Mouse (Mus musculus): ENCODE measurements around the gene Ttc39b.

The Ttc39b gene

DNA sequence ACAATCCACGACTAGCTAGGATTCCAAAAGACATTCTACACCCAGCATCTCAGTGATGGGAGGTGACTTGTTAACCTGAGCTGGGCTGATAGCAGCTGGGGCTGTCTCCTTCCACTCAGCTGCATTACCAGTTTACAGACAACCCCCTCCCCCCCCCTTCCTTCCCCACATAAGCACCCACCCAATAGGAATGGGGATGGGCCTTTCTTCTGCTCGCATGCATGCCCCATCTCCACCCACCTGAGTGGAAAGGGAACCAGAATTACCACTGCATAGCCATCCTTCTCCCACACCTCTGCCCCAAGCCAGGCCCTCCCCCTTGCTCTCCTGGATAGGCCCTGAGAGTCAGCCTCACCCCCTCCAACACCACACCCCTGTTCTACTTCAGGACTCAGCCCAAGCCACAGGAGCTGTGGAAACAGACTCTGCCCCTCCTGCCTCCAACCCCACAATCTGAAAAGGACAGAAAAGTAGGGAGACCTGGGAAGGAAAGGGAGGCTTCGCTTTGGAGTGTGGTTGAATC is 6.2 kb downstream of the Ttc39b start:
- no peak for DNase-seq (ENCODE audit: low spot score)

DNA sequence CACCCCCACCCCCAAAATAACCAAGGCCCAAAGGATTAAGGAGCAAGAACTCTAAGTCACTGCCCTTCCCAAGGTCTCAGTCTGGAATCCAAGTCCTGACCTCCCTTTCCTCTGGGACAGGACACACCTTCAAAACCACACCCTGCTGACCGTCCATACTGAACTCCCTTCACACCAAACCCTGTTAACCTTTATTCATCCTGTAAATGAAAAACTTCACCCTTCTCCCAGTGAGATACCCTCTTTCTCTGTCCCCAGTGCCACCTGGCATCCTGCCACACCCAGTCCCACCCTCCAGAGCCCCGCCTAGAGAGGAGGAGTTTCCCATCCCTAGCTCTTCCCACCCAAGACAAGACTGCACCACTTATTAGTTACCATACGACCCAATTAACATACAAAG is 7.3 kb downstream of the Ttc39b start:
- no peak for DNase-seq (ENCODE audit: low spot score)

GRCm38 (mm10) chr4:83315930-83316329 is 8.1 kb downstream of the Ttc39b start:
- no peak for DNase-seq (ENCODE audit: low spot score)

- no peak for DNase-seq (ENCODE audit: low spot score)
Measured at GRCm38 (mm10) chr4:83314922-83315881, 8.9 kb downstream of the Ttc39b start.

GRCm38 (mm10) chr4:83314261-83314793 is 9.7 kb downstream of the Ttc39b start:
- DNase-seq (ENCODE audit: low spot score), result no peak

GRCm38 (mm10) chr4:83312336-83312735 is 11.7 kb downstream of the Ttc39b start:
- no peak for DNase-seq (ENCODE audit: low spot score)

GRCm38 (mm10) chr4:83311481-83311880 is 12.6 kb downstream of the Ttc39b start:
- no peak for DNase-seq (ENCODE audit: low spot score)

DNA sequence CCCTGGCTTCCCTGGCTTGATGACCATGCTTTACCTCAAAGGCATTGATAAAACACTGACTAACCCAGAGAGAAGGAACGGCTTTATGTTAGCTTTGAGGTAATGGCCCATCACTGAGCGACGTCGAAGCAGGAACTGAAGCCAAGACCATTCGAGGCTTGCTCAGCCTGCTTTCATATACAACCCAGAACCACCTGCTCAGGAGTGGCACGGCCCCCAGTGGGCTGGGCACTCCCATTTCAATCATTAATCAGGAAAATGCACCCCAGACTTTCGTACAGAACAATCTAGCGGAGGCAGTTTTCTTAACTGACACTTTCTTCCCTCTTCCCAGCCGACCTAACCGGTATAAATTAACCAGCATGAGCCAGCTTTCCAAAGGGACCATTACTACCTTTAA is 13.1 kb downstream of the Ttc39b start:
- no peak for DNase-seq (ENCODE audit: low spot score)

DNA sequence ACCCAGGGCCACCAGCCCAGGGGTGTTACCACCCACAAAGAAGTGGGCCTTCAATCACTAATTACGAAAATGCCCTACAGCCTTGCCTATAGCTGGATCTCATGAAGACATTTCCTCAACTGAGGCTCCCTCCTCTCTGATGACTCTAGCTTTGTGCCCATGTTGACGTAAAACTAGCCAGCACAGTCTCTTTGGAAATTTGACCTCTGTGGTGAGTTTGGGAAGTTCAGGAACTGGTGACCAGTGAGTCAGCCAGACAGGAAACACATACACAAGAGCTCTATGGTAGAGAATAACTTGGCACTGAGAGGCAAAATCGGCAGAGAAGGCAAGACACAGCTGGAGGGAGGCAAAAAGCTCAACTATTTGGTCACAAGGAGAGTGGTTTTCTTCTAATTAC is 15.1 kb downstream of the Ttc39b start:
- no peak for DNase-seq (ENCODE audit: low spot score)

GRCm38 (mm10) chr4:83307686-83308469 is 16.2 kb downstream of the Ttc39b start:
- DNase-seq (ENCODE audit: low spot score), result no peak

- no peak for DNase-seq (ENCODE audit: low spot score)
Measured at GRCm38 (mm10) chr4:83306879-83307278, 17.2 kb downstream of the Ttc39b start.

DNA sequence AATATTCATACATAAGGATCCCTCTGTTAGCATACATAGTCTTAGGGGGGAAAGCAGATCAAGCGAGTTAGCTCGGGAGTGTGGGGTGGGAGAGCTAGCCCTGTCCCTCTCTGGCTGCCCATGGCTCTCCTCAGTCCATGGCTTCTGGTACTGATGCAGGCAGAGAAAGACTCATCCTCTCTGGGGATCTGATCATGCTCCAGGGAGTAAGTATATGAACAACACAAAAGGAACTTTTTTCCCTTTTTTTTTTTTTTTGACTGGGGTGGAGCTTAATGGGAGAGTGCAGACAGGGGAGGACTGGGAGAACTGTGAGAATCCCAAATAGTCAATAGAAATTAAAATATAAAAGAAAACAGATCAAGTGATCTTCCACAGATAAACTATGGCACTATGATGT is 19.0 kb downstream of the Ttc39b start:
- DNase-seq (ENCODE audit: low spot score), result no peak

DNA sequence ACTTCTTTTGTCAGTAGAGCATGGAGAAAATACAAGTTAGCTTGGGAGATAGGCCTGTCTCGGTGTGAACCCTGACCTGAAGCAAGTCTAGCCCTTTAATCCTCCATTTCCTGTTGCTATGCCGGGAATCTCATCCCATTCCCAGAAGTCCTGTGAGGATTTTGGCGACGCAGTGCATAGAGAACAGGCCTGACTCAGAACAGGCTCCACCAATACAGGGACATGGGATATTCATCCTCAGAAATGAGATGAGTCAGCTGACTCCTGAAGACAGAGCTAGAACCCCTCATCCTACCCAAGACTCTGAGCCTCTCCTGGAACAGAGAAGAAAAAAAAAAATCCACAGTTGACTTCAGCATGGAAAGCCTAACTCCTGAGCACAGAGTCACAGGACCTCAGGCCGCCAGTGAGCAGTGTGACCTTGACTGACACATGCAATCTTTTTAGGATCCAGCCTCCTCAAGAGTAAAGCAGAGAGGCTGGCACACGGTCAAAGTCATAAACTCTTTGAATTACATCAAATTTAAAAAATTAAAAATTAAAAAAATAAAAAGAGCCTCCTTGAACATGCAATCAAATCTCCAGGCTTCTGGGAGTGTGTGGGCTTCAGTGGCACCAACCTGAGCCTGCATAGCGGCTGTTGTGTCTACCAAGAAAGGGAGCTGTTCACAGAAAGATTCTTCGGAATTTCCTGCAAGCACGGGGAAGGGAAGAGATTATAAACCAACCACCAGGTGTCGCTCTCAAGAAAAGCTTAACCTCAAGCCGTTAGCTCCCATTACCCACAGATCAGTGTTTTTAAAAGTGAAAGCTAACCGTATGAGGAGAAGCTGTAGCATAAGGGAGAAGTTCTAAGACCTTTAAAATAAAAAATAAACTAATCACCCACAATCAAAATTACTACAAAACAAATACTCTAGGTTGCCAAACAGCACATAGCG is 20.9 kb downstream of the Ttc39b start:
- DNase-seq (ENCODE audit: low spot score), result peak; percentile 73

GRCm38 (mm10) chr4:83302123-83302737 is 21.8 kb downstream of the Ttc39b start:
- DNase-seq (ENCODE audit: low spot score), result no peak

- no peak for DNase-seq (ENCODE audit: low spot score)
Measured at GRCm38 (mm10) chr4:83301713-83302112, 22.3 kb downstream of the Ttc39b start.

- no peak for DNase-seq (ENCODE audit: low spot score)
Measured at GRCm38 (mm10) chr4:83284768-83285350, 39.2 kb downstream of the Ttc39b start.

- DNase-seq (ENCODE audit: low spot score), result no peak
Measured at GRCm38 (mm10) chr4:83283973-83284767, 39.9 kb downstream of the Ttc39b start.

DNA sequence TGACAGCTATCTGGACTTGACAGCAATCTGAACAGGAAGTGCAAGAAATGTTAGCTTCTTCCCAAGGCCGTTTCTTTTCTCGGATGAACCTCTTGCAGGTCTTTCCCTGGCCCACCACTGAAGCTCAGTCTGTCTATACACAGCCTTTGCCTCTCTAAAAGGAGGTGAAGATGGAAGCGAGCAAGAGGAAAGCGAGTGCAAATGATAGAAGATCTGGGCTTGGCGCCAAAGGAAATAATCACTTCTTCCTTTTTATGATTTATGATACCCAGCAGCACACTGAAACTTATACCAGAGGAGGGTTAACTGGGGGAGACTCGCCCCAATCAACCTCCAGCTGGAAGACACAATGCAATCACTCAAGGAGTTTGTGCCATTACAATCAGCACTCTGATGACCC is 41.6 kb downstream of the Ttc39b start:
- DNase-seq (ENCODE audit: low spot score), result no peak

- DNase-seq (ENCODE audit: low spot score), result no peak
Measured at GRCm38 (mm10) chr4:83279236-83279635, 44.8 kb downstream of the Ttc39b start.

- no peak for DNase-seq (ENCODE audit: low spot score)
Measured at GRCm38 (mm10) chr4:83274241-83274640, 49.8 kb downstream of the Ttc39b start.

All from left cerebral cortex, adult 11 months (tissue).